Mouse (Mus musculus): Measurements from ENCODE around the gene Trmt1l.

- no peak for TF ChIP-seq E2F4 (IDR thresholded peaks at IDR 0.05; ENCODE audit: insufficient read depth)
- TF ChIP-seq MYOG (IDR thresholded peaks at IDR 0.05; ENCODE audit: control insufficient read depth in 1 of 3, insufficient read depth in 1 of 3, insufficient read length in 2 of 3, low read depth in 2 of 3) = no peak
- no peak for TF ChIP-seq POLR2A (IDR thresholded peaks at IDR 0.05; ENCODE audit: insufficient read length, low read depth)
- no peak for TF ChIP-seq USF1 (IDR thresholded peaks at IDR 0.05; ENCODE audit: low read depth)
These were observed 6.2 kb upstream of the Trmt1l start for GRCm38 (mm10) chr1:151422178-151422577.
